Mouse (Mus musculus): ENCODE measurements around the gene 3110040N11Rik. TPM values are rescaled to one million over a fixed set of nuclear protein-coding genes. Genes with fewer than 3 reads are reported as not detected.
"Not testable (repeated sequence)": the region's sequence is repeated elsewhere in the genome, so short reads cannot be mapped to it uniquely, and the experiment has no call there.

The 3110040N11Rik gene
- polyA plus RNA-seq (2015; fragmentation: Nextera tagmentation; extraction: Ambion mirVana), result 47.8 and 49.8 TPM in 2 replicates

GRCm38 (mm10) chr7:81789095-81789757, at the start of gene 3110040N11Rik:
Gene 3110040N11Rik (minus strand): TSS chr7:81789478.
- Histone ChIP-seq H3K9me3 (replicated peaks) (no peaks in the 10 kb centered on the region), H3K36me3 (ENCODE audit: poor library complexity, severe bottlenecking) (peaks cover 25% of the 10 kb centered on the region), H3K4me3 (peak within 1 kb of the TSS; percentile 64), H3K27ac (peak within 1 kb of the TSS; percentile 99), H3K4me2 (peak within 1 kb of the TSS; percentile 82), H3K9ac (peak within 1 kb of the TSS; percentile 82), H3K4me1 (peaks cover 12% of the 10 kb centered on the region), H3K27me3 (no peaks in the 10 kb centered on the region)
- ATAC-seq, result peak; percentile 96
- under 1% methylated on average over 38 of the region's 38 CpGs for WGBS

GRCm38 (mm10) chr7:81837771-81838170, 48.5 kb upstream of the 3110040N11Rik start:
- ATAC-seq; H3K9me3 ChIP-seq (replicated peaks); H3K36me3 ChIP-seq (ENCODE audit: poor library complexity, severe bottlenecking); H3K27me3 ChIP-seq; H3K4me2 ChIP-seq; H3K9ac ChIP-seq; H3K27ac ChIP-seq; H3K4me3 ChIP-seq: not testable (repeated sequence)
- H3K4me1 ChIP-seq, result peaks cover 13% of the 10 kb centered on the region; the same call in 1 of the 2 replicates
- WGBS, result 87% methylated on average over 5 of the region's 5 CpGs

- H3K27ac ChIP-seq, result no peak overlapping the region
- H3K4me3 ChIP-seq, result no peak overlapping the region
- H3K9ac ChIP-seq, result no peak overlapping the region
- no peak overlapping the region for H3K4me2 ChIP-seq
- no peaks in the 10 kb centered on the region for H3K36me3 ChIP-seq (ENCODE audit: poor library complexity, severe bottlenecking)
- no peak for ATAC-seq
- WGBS, result 86% methylated on average over 5 of the region's 5 CpGs
- no peaks in the 10 kb centered on the region for H3K27me3 ChIP-seq
- peaks cover 3% of the 10 kb centered on the region; the same call in 1 of the 2 replicates for H3K4me1 ChIP-seq
- H3K9me3 ChIP-seq (replicated peaks), result no peaks in the 10 kb centered on the region
These were observed 46.2 kb upstream of the 3110040N11Rik start for GRCm38 (mm10) chr7:81835430-81835829.

- no peak for ATAC-seq
- Histone ChIP-seq H3K36me3 (ENCODE audit: poor library complexity, severe bottlenecking) (no peaks in the 10 kb centered on the region), H3K9ac (no peak overlapping the region), H3K27me3 (no peaks in the 10 kb centered on the region), H3K9me3 (replicated peaks) (no peaks in the 10 kb centered on the region), H3K4me1 (0 out of 2 replicates have a peak, but pooled peaks cover 2% of the 10 kb centered on the region), H3K4me2 (no peak overlapping the region), H3K4me3 (no peak overlapping the region), H3K27ac (no peak overlapping the region)
These were observed 45.6 kb upstream of the 3110040N11Rik start for GRCm38 (mm10) chr7:81834847-81835246.

- H3K36me3 ChIP-seq (ENCODE audit: poor library complexity, severe bottlenecking), result no peaks in the 10 kb centered on the region
- peak within 1 kb of the TSS; percentile 68 for H3K4me2 ChIP-seq
- peak; percentile 93 for ATAC-seq
- H3K9me3 ChIP-seq (replicated peaks), result no peaks in the 10 kb centered on the region
- peak within 1 kb of the TSS; percentile 91 for H3K9ac ChIP-seq
- peaks cover 40% of the 10 kb centered on the region for H3K4me1 ChIP-seq
- WGBS, result under 1% methylated on average over 45 of the region's 58 CpGs
- no peaks in the 10 kb centered on the region for H3K27me3 ChIP-seq
- H3K27ac ChIP-seq, result peak within 1 kb of the TSS; percentile 96
- peak within 1 kb of the TSS; percentile 74 for H3K4me3 ChIP-seq
These were observed 40.2 kb upstream of the 3110040N11Rik start, which contains the start of gene Btbd1 for GRCm38 (mm10) chr7:81829379-81829894. Gene Btbd1 (minus strand): TSS chr7:81829431.

GRCm38 (mm10) chr7:81828681-81829378, 39.6 kb upstream of the 3110040N11Rik start:
- H3K9me3 ChIP-seq (replicated peaks), result no peaks in the 10 kb centered on the region
- no peaks in the 10 kb centered on the region for H3K36me3 ChIP-seq (ENCODE audit: poor library complexity, severe bottlenecking)
- no peaks in the 10 kb centered on the region for H3K27me3 ChIP-seq
- H3K4me2 ChIP-seq, result peak overlapping the region; percentile 68
- ATAC-seq, result peak; percentile 80
- under 1% methylated on average over 73 of the region's 91 CpGs for WGBS
- peak overlapping the region; percentile 91 for H3K9ac ChIP-seq
- peak overlapping the region; percentile 74 for H3K4me3 ChIP-seq
- peak overlapping the region; percentile 96 for H3K27ac ChIP-seq
- peaks cover 40% of the 10 kb centered on the region for H3K4me1 ChIP-seq

GRCm38 (mm10) chr7:81827806-81828667, 38.8 kb upstream of the 3110040N11Rik start:
- Histone ChIP-seq H3K9me3 (replicated peaks) (no peaks in the 10 kb centered on the region), H3K27ac (peak overlapping the region; percentile 96), H3K4me1 (peaks cover 40% of the 10 kb centered on the region), H3K36me3 (ENCODE audit: poor library complexity, severe bottlenecking) (no peaks in the 10 kb centered on the region), H3K4me3 (peak overlapping the region; percentile 74), H3K27me3 (no peaks in the 10 kb centered on the region), H3K4me2 (peak overlapping the region; percentile 68), H3K9ac (peak overlapping the region; percentile 91)
- no peak for ATAC-seq
- 19% methylated on average over 17 of the region's 17 CpGs for WGBS

GRCm38 (mm10) chr7:81825381-81825780, 36.1 kb upstream of the 3110040N11Rik start:
- peaks cover 40% of the 10 kb centered on the region for H3K4me1 ChIP-seq
- H3K27ac ChIP-seq, result no peak overlapping the region
- no peak overlapping the region for H3K4me3 ChIP-seq
- H3K27me3 ChIP-seq, result no peaks in the 10 kb centered on the region
- ATAC-seq, result no peak
- peak overlapping the region; percentile 36 for H3K4me2 ChIP-seq
- WGBS, result 37% methylated on average over 3 of the region's 3 CpGs
- no peaks in the 10 kb centered on the region for H3K9me3 ChIP-seq (replicated peaks)
- H3K9ac ChIP-seq, result no peak overlapping the region
- H3K36me3 ChIP-seq (ENCODE audit: poor library complexity, severe bottlenecking), result no peaks in the 10 kb centered on the region

- no peak for ATAC-seq
- Histone ChIP-seq H3K27me3 (no peaks in the 10 kb centered on the region), H3K4me3 (no peak overlapping the region), H3K9me3 (replicated peaks) (no peaks in the 10 kb centered on the region), H3K4me1 (peaks cover 38% of the 10 kb centered on the region), H3K36me3 (ENCODE audit: poor library complexity, severe bottlenecking) (no peaks in the 10 kb centered on the region), H3K4me2 (no peak overlapping the region), H3K27ac (no peak overlapping the region), H3K9ac (no peak overlapping the region)
- WGBS, result 82% methylated on average over 3 of the region's 3 CpGs
These were observed 35.6 kb upstream of the 3110040N11Rik start for GRCm38 (mm10) chr7:81824906-81825305.

GRCm38 (mm10) chr7:81806067-81806466, 16.8 kb upstream of the 3110040N11Rik start:
- 65% methylated on average over 5 of the region's 5 CpGs for WGBS
- peak; percentile 53; the same call in 1 of the 2 replicates for ATAC-seq
- H3K27ac ChIP-seq, result peak overlapping the region; percentile 76

GRCm38 (mm10) chr7:81788536-81788935, 742 bp downstream of the 3110040N11Rik start:
- H3K4me2 ChIP-seq, result peak overlapping the region; percentile 82
- no peaks in the 10 kb centered on the region for H3K9me3 ChIP-seq (replicated peaks)
- peak; percentile 31; the same call in 1 of the 2 replicates for ATAC-seq
- H3K27ac ChIP-seq, result peak overlapping the region; percentile 99
- H3K4me1 ChIP-seq, result peaks cover 12% of the 10 kb centered on the region
- H3K9ac ChIP-seq, result peak overlapping the region; percentile 82
- peak overlapping the region; percentile 64 for H3K4me3 ChIP-seq
- H3K36me3 ChIP-seq (ENCODE audit: poor library complexity, severe bottlenecking), result peaks cover 20% of the 10 kb centered on the region
- 7% methylated on average over 5 of the region's 5 CpGs for WGBS
- H3K27me3 ChIP-seq, result no peaks in the 10 kb centered on the region

More at GRCm38 (mm10) chr7:81806067-81806466, 16.8 kb upstream of the 3110040N11Rik start:
- peaks cover 9% of the 10 kb centered on the region; the same call in 1 of the 2 replicates for H3K36me3 ChIP-seq (ENCODE audit: poor library complexity, severe bottlenecking)
- peak overlapping the region; percentile 40 for H3K9ac ChIP-seq
- H3K27me3 ChIP-seq, result no peaks in the 10 kb centered on the region
- no peak overlapping the region for H3K4me3 ChIP-seq
- H3K4me2 ChIP-seq, result no peak overlapping the region
- no peaks in the 10 kb centered on the region for H3K9me3 ChIP-seq (replicated peaks)
- peaks cover 6% of the 10 kb centered on the region for H3K4me1 ChIP-seq
